Mouse (Mus musculus) brain, adult 2 months (tissue): ENCODE results near the gene Olfr205.
"Not testable (repeated sequence)": the region's sequence is repeated elsewhere in the genome, so short reads cannot be mapped to it uniquely, and the experiment has no call there.

Experiments used
- DNase-seq: peaks from one replicate; pipeline ENCODE4 v3.0.0; 2011; ENCODE audit warnings: low read depth, low spot score

The Olfr205 gene

GRCm38 (mm10) chr16:59331038-59331437, at the start of gene Olfr205:
Olfr205 (minus strand) TSS chr16:59331138.
- DNase-seq, result no peak

- no peak for DNase-seq
These were observed 33.0 kb upstream of the Olfr205 start, which contains the start of gene Olfr209 for GRCm38 (mm10) chr16:59363893-59364292. Olfr209 (minus strand) TSS chr16:59363993.

DNA sequence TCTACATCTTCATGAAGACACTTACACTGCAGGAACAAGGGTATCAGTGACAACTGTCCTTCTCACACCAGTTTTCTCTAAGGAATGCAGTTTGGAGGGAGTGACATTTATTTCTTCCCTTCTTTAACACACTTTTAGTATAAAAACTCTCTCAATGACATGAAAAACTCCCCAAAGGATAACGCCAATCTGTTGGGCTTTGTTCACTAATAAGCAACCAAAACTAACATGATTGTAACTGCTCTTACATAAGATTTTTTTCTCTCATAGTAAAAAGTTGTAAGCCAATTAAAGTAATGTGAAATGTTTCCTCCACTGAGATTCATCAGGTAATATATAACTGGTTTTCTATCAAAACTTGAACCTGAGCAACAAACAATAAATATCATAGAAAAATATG, 18.2 kb upstream of the Olfr205 start, which contains the start of gene Olfr206:
Gene Olfr206 (minus strand): TSS at position 101 of the 400 bp plus-strand sequence.
- DNase-seq, result no peak

GRCm38 (mm10) chr16:59323262-59323661, 7.7 kb downstream of the Olfr205 start:
- DNase-seq, result not testable (repeated sequence)

GRCm38 (mm10) chr16:59318148-59318547, 12.8 kb downstream of the Olfr205 start, which contains the start of gene Olfr204:
Olfr204 (minus strand) TSS chr16:59318248.
- DNase-seq, result no peak

- no peak for DNase-seq
These were observed 32.4 kb downstream of the Olfr205 start, which contains the start of gene Olfr203 for GRCm38 (mm10) chr16:59298581-59298980. Olfr203 (plus strand) TSS chr16:59298881.

DNA sequence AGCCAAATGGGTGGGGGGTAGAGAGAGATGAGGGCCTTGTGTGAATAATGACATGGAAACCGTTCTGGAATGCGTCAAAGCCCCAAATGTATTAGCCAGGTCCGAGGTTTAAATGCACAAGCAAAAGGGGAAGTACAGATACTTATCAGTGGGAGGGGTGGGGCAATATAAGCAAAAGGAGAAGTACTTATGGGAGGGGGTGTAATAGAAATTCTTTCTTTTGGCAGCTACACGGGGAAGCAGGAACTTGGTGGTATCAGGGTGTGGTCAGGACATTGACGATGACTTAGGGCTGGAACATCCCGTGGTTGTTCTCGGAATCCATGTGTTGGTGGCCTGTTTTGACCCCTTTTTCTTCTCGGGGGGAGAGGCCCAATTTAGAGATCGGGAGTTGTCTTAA, 43.4 kb downstream of the Olfr205 start:
- not testable (repeated sequence) for DNase-seq

DNA sequence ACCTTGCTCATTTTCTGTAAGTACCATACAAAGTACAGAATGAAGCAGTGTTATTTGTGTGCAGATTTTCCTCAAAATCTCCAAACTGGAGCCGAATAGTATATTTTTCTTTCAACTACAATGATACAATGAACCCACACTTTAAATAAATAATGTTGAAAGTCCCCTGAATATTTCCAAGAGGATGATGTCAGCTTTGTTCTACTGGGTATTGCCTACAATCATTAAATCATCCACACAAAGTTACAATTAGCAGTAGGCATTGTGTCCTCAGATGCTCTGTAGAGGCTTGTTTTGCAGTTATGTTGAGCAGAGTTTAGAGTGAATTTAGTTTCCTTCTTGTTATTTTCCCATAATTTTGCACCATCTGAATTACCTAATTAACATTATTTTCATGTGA, 44.2 kb downstream of the Olfr205 start, which contains the start of gene Olfr202:
Gene Olfr202 (minus strand): TSS at position 101 of the 400 bp plus-strand sequence.
- DNase-seq, result no peak

- no peak for DNase-seq
These were observed 47.5 kb downstream of the Olfr205 start for GRCm38 (mm10) chr16:59283476-59283875.

GRCm38 (mm10) chr16:59280542-59280941, 50.4 kb downstream of the Olfr205 start:
- no peak for DNase-seq
